Mouse (Mus musculus): ENCODE data around the gene Slc39a11.

Gene Slc39a11

DNA sequence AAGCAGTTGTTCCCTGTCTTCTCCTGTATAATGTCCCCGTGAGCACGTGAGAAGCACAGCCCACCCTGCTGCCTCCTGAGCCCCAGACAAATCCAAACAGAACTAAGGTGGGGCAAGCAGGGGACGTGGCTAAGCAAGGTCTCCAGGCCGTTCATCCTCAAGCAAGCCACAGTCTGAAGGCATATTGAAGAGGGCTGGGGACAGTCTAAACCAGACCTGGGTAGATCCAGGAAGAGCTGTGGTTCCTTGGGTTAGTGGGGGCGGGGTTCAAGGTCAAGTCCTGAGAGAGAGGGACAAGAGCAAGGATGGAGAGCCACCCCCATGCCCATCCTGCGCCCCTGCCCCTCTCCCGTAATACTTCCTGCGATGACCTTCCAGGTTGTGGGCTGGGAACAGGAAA lies 452.3 kb downstream of the Slc39a11 start:
- DNase-seq (ENCODE audit: low spot score in 2 of 2), result no peak

DNA sequence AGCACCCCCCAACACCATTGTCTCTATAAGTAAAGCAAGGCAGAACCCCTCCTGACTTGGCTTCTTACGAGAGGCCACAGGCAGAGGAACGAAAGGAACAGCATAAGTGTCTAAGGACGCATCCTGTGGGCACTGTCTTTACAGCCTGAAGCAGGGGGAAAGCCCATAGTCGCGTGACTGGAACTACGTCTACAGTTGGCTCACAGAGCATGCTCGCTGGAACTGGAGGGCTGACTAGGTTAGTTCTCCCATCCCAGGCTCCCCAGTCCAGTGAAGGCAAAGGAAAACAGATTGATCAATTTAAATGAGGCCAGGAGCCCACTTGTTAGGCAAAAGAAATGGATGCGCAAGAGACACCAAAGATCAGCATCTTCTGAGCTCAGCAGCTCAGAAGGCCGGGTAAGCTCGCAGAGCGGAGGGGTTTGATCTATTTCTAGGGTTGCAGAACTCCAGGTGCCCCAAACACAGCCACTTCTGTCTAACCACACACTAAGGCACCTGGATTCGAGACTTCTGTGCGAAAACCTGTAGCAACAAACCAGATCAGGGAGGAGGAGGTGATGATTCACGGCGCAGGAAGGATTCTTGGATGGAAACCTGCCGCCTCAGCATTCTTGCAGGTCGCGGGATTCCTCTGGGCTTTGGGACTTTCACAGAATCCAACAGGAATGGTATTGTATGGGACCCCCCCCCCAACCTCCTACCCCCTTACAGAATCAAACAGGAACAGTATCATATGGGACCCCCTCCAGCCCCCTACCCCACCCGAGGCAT lies 453.5 kb downstream of the Slc39a11 start:
- no peak for DNase-seq (ENCODE audit: low spot score in 2 of 2)

Data from frontal cortex, postnatal 36 days (tissue).